Mouse (Mus musculus) CH12.LX (cell line): ENCODE results near the gene Lamc2. TPM values are rescaled to one million over a fixed set of nuclear protein-coding genes. Genes with fewer than 3 reads are reported as not detected.

Experiments
- DNase-seq: peaks from one replicate; pipeline ENCODE4 v3.0.0-alpha.2; 2013; ENCODE audit errors: extremely low read depth
- H3K27ac ChIP-seq: 2 replicates; pipeline ENCODE4 v1.5.1; 2012; ENCODE audit warnings: low read depth, mild to moderate bottlenecking, control low read depth, moderate library complexity; ENCODE audit not compliant: insufficient read depth
- H3K27me3 ChIP-seq: replicated peaks from 2 replicates; pipeline ENCODE3; 2012; ENCODE audit warnings: inconsistent platforms
- H3K36me3 ChIP-seq, 2 experiments: replicated peaks in 1 of 2; 2 replicates each; pipeline versions ENCODE3 to v1.6.1; 2012; ENCODE audit warnings: inconsistent platforms in 1 of 2, low read length in 1 of 2, mild to moderate bottlenecking in 1 of 2, mixed read lengths in 1 of 2, moderate library complexity in 1 of 2; ENCODE audit not compliant: control insufficient read depth in 1 of 2, insufficient read depth in 1 of 2
- H3K4me1 ChIP-seq, 2 experiments: 2 replicates each; pipeline ENCODE4 v1.6.1; 2012; ENCODE audit warnings: inconsistent platforms in 1 of 2, moderate library complexity in 1 of 2; ENCODE audit not compliant: insufficient read depth in 2 of 2, control insufficient read depth in 1 of 2
- H3K4me2 ChIP-seq: 2 replicates; pipeline ENCODE4 v1.6.1; 2012; ENCODE audit warnings: low read depth, mild to moderate bottlenecking, control low read depth; ENCODE audit not compliant: poor library complexity, insufficient read depth, severe bottlenecking
- H3K4me3 ChIP-seq, 3 experiments: fragments of 150-350 bp in 1 of 3; sonication (generic) in 1 of 3; replicated peaks in 1 of 3; 2 replicates each; pipeline versions ENCODE3 to v1.5.1; 2011 to 2012; ENCODE audit warnings: low read depth in 2 of 3, low read length in 2 of 3, mild to moderate bottlenecking in 2 of 3, moderate library complexity in 2 of 3, control low read depth in 1 of 3, improper control_type of control experiment in 1 of 3, inconsistent platforms in 1 of 3, mixed read lengths in 1 of 3; ENCODE audit not compliant: poor library complexity in 1 of 3
- H3K79me2 ChIP-seq: replicated peaks from 2 replicates; pipeline ENCODE4 v1.6.1; 2012; ENCODE audit warnings: mild to moderate bottlenecking, moderate library complexity; ENCODE audit not compliant: control insufficient read depth, poor library complexity, insufficient read depth, severe bottlenecking; ENCODE audit errors: extremely low read depth
- H3K9ac ChIP-seq: 2 replicates; pipeline ENCODE4 v1.6.1; 2012; ENCODE audit warnings: low read depth, mild to moderate bottlenecking, control low read depth, moderate library complexity; ENCODE audit not compliant: insufficient read depth
- H3K9me3 ChIP-seq: replicated peaks from 2 replicates; pipeline ENCODE3; 2012; ENCODE audit warnings: low read length, inconsistent platforms, mixed read lengths
- CHD1 ChIP-seq: IDR thresholded peaks from 2 replicates; pipeline ENCODE4 v1.6.1; 2012; ENCODE audit warnings: low read depth, low read length, improper control_type of control experiment, inconsistent platforms
- CTCF ChIP-seq, 2 experiments: IDR thresholded peaks in 1 of 2; conservative IDR thresholded peaks in 1 of 2; 2 replicates each; pipeline ENCODE4 v1.5.1; 2011 to 2012; ENCODE audit warnings: low read depth in 2 of 2, low read length in 2 of 2, improper control_type of control experiment in 1 of 2, inconsistent platforms in 1 of 2, mild to moderate bottlenecking in 1 of 2, moderate library complexity in 1 of 2
- ELF1 ChIP-seq: IDR thresholded peaks from 2 replicates; pipeline ENCODE4 v1.6.1; 2014; ENCODE audit warnings: low read depth, mild to moderate bottlenecking, inconsistent platforms, low read length, improper control_type of control experiment
- EP300 ChIP-seq: IDR thresholded peaks from 2 replicates; pipeline ENCODE4 v1.6.1; 2011; ENCODE audit warnings: low read length, improper control_type of control experiment
- ETS1 ChIP-seq: conservative IDR thresholded peaks from 2 replicates; pipeline ENCODE4 v1.6.1; 2012; ENCODE audit warnings: low read depth, mild to moderate bottlenecking, inconsistent platforms, low read length, improper control_type of control experiment, moderate library complexity
- HCFC1 ChIP-seq: IDR thresholded peaks from 2 replicates; pipeline ENCODE4 v1.6.1; 2012; ENCODE audit warnings: low read depth, mild to moderate bottlenecking, inconsistent platforms, low read length, improper control_type of control experiment
- MAZ ChIP-seq: IDR thresholded peaks from 2 replicates; pipeline ENCODE4 v1.6.1; 2012; ENCODE audit warnings: low read depth, mild to moderate bottlenecking, inconsistent platforms, low read length, improper control_type of control experiment, moderate library complexity
- MXI1 ChIP-seq: IDR thresholded peaks from 2 replicates; pipeline ENCODE4 v1.6.1; 2011; ENCODE audit warnings: mild to moderate bottlenecking, low read depth, low read length, improper control_type of control experiment
- MYC ChIP-seq: IDR thresholded peaks from 2 replicates; pipeline ENCODE4 v1.6.1; 2011; ENCODE audit warnings: low read depth, mild to moderate bottlenecking, improper control_type of control experiment, low read length
- NELFE ChIP-seq: IDR thresholded peaks from 2 replicates; pipeline ENCODE4 v1.6.1; 2011; ENCODE audit warnings: low read depth, low read length, improper control_type of control experiment
- NRF1 ChIP-seq: IDR thresholded peaks from 2 replicates; pipeline ENCODE4 v1.6.1; 2014; ENCODE audit warnings: low read depth, mild to moderate bottlenecking, inconsistent platforms, low read length, improper control_type of control experiment, moderate library complexity
- POLR2AphosphoS2 ChIP-seq: IDR thresholded peaks from 2 replicates; pipeline ENCODE4 v1.6.1; 2011; ENCODE audit warnings: low read depth, low read length, improper control_type of control experiment
- SIN3A ChIP-seq: IDR thresholded peaks from 2 replicates; pipeline ENCODE4 v1.6.1; 2012; ENCODE audit warnings: low read length, improper control_type of control experiment, inconsistent platforms
- SMC3 ChIP-seq: IDR thresholded peaks from 2 replicates; pipeline ENCODE4 v1.6.1; 2011; ENCODE audit warnings: low read depth, low read length, improper control_type of control experiment
- UBTF ChIP-seq: IDR thresholded peaks from 2 replicates; pipeline ENCODE4 v1.6.1; 2012; ENCODE audit warnings: low read depth, mild to moderate bottlenecking, inconsistent platforms, low read length, improper control_type of control experiment, moderate library complexity
- USF1 ChIP-seq: IDR thresholded peaks from 2 replicates; pipeline ENCODE4 v1.6.1; 2014; ENCODE audit warnings: low read depth, mild to moderate bottlenecking, inconsistent platforms, low read length, improper control_type of control experiment
- USF2 ChIP-seq: conservative IDR thresholded peaks from 2 replicates; pipeline ENCODE4 v1.6.1; 2011; ENCODE audit warnings: low read depth, low read length, improper control_type of control experiment
- ZC3H11A ChIP-seq: IDR thresholded peaks from 2 replicates; pipeline ENCODE4 v1.6.1; 2012; ENCODE audit warnings: low read depth, mild to moderate bottlenecking, inconsistent platforms, low read length, improper control_type of control experiment
- ZKSCAN1 ChIP-seq: IDR thresholded peaks from 2 replicates; pipeline ENCODE4 v1.6.1; 2012; ENCODE audit warnings: low read depth, inconsistent platforms, low read length, improper control_type of control experiment, borderline replicate concordance
- ZMIZ1 ChIP-seq: IDR thresholded peaks from 2 replicates; pipeline ENCODE4 v1.6.1; 2012; ENCODE audit warnings: low read depth, mild to moderate bottlenecking, inconsistent platforms, low read length, improper control_type of control experiment
- ZNF384 ChIP-seq: IDR thresholded peaks from 2 replicates; pipeline ENCODE4 v1.6.1; 2012; ENCODE audit warnings: low read depth, low read length, improper control_type of control experiment, inconsistent platforms
- dilution Hi-C: fragments of 300-500 bp; cut with MboI; formaldehyde crosslinking; loops from 2 replicates; pipeline ENCODE4 v1.14.3; 2020; ENCODE audit warnings: low sequenced_read_pairs; ENCODE audit not compliant: extremely low pct_unique_long_range_greater_than_20kb, extremely low pct_ligation_motif_present
- in situ Hi-C: fragments of 300-500 bp; cut with MboI; formaldehyde crosslinking; loops from 3 replicates; pipeline ENCODE4 v1.14.3; 2019; ENCODE audit warnings: low sequenced_read_pairs, low pct_ligation_motif_present, low pct_unique_long_range_greater_than_20kb, mixed read lengths
- polyA plus RNA-seq: library from polyadenylated mRNA; unstranded; fragments of >175 nt; gene quantifications from 2 replicates; pipeline ENCODE4 v1.2.1, GENCODE M21; 2012; ENCODE audit warnings: low read depth; ENCODE audit not compliant: insufficient read length
- total RNA-seq, 2 experiments: library from RNA; depleted of rRNA; stranded (reverse); fragments of 300-350 nt in 1 of 2; fragments of >200 nt in 1 of 2; gene quantifications; 2 replicates each; pipeline ENCODE4 v1.2.3; 2012 to 2014

The Lamc2 gene
- total and polyA plus RNA-seq, 3 experiments, result 0.09 to 1.0 (median 0.25) TPM

DNA sequence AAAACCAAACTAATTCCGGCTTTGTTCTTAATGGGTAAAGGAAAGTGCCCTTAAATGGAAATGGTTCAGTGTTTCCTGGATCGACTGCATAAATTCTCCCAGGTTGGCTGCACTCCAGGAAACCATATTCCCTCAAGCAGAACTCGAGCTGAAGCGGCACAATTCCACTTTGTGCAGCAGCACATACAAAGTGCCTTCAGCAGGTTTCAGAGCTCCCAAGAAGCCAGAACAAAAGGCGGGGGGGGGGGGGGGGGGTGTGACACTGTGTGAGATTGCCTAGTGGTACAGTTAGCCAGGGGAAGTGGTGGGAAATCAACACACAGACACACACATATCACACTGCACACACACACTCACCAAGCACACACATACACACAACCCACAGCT is 5.7 kb upstream of the Lamc2 start:
- H3K36me3 ChIP-seq, result no peaks in the 10 kb centered on the region
- H3K9ac ChIP-seq, result no peak overlapping the region
- no peaks in the 10 kb centered on the region for H3K27me3 ChIP-seq
- DNase-seq, result no peak
- TF ChIP-seq ZKSCAN1 (no peak), NRF1 (no peak), POLR2AphosphoS2 (no peak), MAZ (no peak), MYC (no peak), CTCF (conservative IDR thresholded peaks at IDR 0.05 in 1 of 2, IDR thresholded peaks at IDR 0.05 in 1 of 2; ENCODE audit: low read depth in 2 of 2, low read length in 2 of 2) (no peak), HCFC1 (no peak), ELF1 (no peak), CHD1 (no peak), USF1 (no peak), MXI1 (no peak), ZNF384 (no peak), ZMIZ1 (no peak), SMC3 (no peak), EP300 (no peak), ETS1 (no peak), UBTF (no peak)
- H3K4me3 ChIP-seq, result no peak overlapping the region
- H3K27ac ChIP-seq, result no peak overlapping the region
- H3K9me3 ChIP-seq, result no peaks in the 10 kb centered on the region
- H3K4me2 ChIP-seq, result peak overlapping the region; percentile 17; the same call in 1 of the 2 replicates
- H3K4me1 ChIP-seq, result peaks cover 3 to 11% of the 10 kb centered on the region in 2 experiments; a peak in 2 of 4 replicates
- H3K79me2 ChIP-seq, result no peaks in the 10 kb centered on the region
- in situ Hi-C loops (no loop called here), dilution Hi-C loops (no loop called here)

GRCm38 (mm10) chr1:153191237-153191942 is 5.1 kb upstream of the Lamc2 start:
- 0 out of 2 replicates have a peak overlapping the region, but pooled peaks have one; percentile 1 for H3K4me2 ChIP-seq
- TF ChIP-seq ETS1 (no peak), NELFE (no peak), ELF1 (no peak), ZNF384 (peak; percentile 80), ZMIZ1 (no peak), USF2 (no peak), ZC3H11A (no peak), CTCF (conservative IDR thresholded peaks at IDR 0.05 in 1 of 2, IDR thresholded peaks at IDR 0.05 in 1 of 2; ENCODE audit: low read depth in 2 of 2, low read length in 2 of 2) (no peak), SIN3A (no peak)
- no peak overlapping the region for H3K9ac ChIP-seq
- DNase-seq, result no peak
- no peaks in the 10 kb centered on the region for H3K79me2 ChIP-seq
- peaks cover 0 to 8% of the 10 kb centered on the region in 2 experiments; a peak in 2 of 4 replicates for H3K4me1 ChIP-seq
- no peaks in the 10 kb centered on the region for H3K36me3 ChIP-seq
- in situ Hi-C loops (no loop called here), dilution Hi-C loops (no loop called here)
- H3K27ac ChIP-seq, result no peak overlapping the region
- no peaks in the 10 kb centered on the region for H3K27me3 ChIP-seq
- H3K4me3 ChIP-seq, result no peak overlapping the region
- no peaks in the 10 kb centered on the region for H3K9me3 ChIP-seq
